Mouse (Mus musculus) megakaryocyte, embryonic 14.5 days (primary cell): ENCODE measurements at regions not wholly inside any gene's neighbourhood (a gene's known extent, or its start where the extent isn't known, plus 50 kb on each side); places are given as distances from the start of the nearest gene placed in this dataset.

Experiments
- H3K27me3 ChIP-seq: replicated peaks from 2 replicates; pipeline ENCODE3; 2012; ENCODE audit warnings: inconsistent platforms
- H3K36me3 ChIP-seq: replicated peaks from 2 replicates; pipeline ENCODE3; 2012; ENCODE audit warnings: low read length, inconsistent platforms, mixed read lengths
- H3K4me1 ChIP-seq: 2 replicates; pipeline ENCODE4 v1.6.1; 2012; ENCODE audit warnings: inconsistent platforms
- H3K4me3 ChIP-seq: replicated peaks from 2 replicates; pipeline ENCODE3; 2012; ENCODE audit warnings: moderate library complexity, mild to moderate bottlenecking, inconsistent platforms
- H3K9me3 ChIP-seq: 2 replicates; pipeline ENCODE4 v1.6.1; 2012; ENCODE audit warnings: inconsistent platforms
- FLI1 ChIP-seq: IDR thresholded peaks from 2 replicates; pipeline ENCODE4 v1.6.1; 2012; ENCODE audit warnings: low read length, inconsistent platforms, mixed read lengths
- GATA1 ChIP-seq: IDR thresholded peaks from 3 replicates; pipeline ENCODE4 v1.6.1; 2012; ENCODE audit warnings: mixed read lengths, low read length, inconsistent platforms, borderline replicate concordance

DNA sequence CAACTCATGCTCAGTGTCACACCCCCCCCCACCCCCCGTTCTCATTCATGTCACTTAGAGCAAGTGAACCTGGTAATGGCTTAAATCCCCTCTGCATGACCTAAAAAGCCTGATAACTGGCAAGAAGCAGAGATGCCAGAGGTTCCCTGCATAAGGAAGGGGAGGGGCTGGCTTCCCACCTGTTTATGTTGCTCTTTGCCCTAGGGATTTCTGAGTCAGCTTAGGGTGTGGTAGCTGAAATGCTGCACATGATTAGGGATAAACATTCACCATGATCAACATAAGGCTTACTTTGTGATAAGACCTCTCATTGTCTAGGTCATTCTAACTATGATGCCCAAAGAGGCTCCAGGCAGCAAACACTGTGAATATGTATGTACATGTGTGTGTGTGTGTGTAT, 72.7 kb upstream of the A230072I06Rik start:
- Histone ChIP-seq H3K27me3 (no peaks in the 10 kb centered on the region), H3K4me3 (no peak overlapping the region), H3K36me3 (no peaks in the 10 kb centered on the region), H3K4me1 (no peaks in the 10 kb centered on the region), H3K9me3 (no peaks in the 10 kb centered on the region)
- TF ChIP-seq GATA1 (no peak), FLI1 (no peak)

DNA sequence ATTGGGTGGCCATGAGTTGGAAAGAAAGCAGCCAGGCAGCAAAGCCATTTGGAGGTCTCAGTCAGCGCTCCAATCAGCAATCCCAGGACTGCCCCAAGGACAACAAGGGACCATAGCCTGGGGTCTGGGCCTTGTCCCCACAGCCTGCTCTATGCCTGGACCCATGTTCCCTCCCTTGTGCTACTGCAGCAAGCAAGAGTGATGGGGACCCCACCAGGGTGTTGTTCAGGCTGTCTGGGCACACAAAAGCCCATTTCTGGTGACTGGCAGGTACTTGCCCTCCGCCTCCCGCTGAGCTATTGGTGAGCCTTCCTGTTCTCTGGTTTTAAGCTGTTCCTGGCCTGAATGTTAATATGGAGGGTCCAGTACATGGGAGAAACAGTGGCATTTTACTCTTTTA, 71.2 kb upstream of the A230072I06Rik start:
- TF ChIP-seq FLI1 = no peak
- no peak for TF ChIP-seq GATA1
- peaks cover 1% of the 10 kb centered on the region for H3K27me3 ChIP-seq
- H3K9me3 ChIP-seq = no peaks in the 10 kb centered on the region
- no peaks in the 10 kb centered on the region for H3K4me1 ChIP-seq
- H3K36me3 ChIP-seq = no peaks in the 10 kb centered on the region
- no peak overlapping the region for H3K4me3 ChIP-seq

DNA sequence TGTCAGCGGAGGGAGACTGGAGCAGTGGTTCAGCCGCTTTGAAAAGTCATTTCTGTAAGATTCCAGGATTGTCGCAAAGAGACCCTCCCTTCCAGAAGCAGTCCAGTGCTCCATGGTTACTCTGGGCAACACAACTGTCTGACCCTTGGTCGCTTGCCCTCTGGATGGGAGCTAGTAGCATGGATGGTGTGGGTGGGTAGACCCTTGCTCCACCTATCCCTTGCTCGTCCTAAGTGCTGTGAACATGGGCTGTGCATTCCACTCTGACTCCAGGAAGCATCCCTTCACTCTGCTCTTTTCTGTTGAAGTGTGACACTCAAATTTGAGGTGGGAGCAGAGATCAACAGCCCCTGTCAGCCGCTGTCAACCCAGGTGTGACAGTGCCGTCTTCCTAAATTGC, 64.8 kb upstream of the A230072I06Rik start:
- H3K4me1 ChIP-seq = no peaks in the 10 kb centered on the region
- H3K4me3 ChIP-seq = no peak overlapping the region
- no peaks in the 10 kb centered on the region for H3K9me3 ChIP-seq
- H3K27me3 ChIP-seq = peaks cover 17% of the 10 kb centered on the region
- H3K36me3 ChIP-seq = no peaks in the 10 kb centered on the region
- TF ChIP-seq GATA1 (no peak), FLI1 (no peak)

DNA sequence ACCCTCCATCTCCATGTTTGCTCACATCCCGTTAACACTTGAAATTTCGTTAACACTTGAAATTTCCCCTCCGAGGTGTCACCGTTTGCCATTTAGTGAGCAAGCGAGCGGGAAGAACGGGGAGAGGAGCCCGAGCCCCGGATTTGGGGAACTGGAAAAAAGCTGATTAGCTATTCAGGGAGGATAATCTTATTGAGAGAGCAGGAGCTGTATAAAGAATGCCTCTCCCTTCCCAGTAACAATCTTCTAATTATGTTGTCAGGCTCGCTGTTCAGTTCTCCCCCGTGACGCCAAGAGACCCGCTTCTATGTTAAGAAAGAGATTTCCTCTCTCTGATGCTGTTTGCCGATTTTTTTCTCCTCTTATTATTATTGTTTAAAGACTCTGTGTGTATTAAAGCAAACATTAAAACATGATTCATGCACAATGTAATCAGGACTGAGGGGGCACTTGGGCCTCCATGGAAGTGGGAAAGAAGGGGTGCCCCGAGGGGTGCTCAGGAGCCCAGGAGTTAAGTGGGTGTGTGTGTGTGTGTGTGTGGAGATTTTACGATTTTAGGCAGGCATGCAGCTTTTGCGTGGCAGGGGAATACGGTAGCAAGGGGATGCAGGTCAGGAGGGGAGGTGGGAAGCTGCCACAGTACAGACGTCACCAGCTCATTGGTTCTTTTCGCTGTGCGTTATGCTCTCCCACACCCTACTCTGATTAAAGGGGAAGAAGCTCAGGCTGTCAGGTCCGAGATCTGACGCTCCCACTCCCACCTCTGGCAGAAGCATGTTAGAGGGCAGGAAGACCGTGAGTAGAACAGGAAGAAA, 64.2 kb upstream of the A230072I06Rik start:
- H3K36me3 ChIP-seq = no peaks in the 10 kb centered on the region
- no peak overlapping the region for H3K4me3 ChIP-seq
- no peaks in the 10 kb centered on the region for H3K9me3 ChIP-seq
- TF ChIP-seq GATA1 = no peak
- TF ChIP-seq FLI1 = no peak
- no peaks in the 10 kb centered on the region for H3K4me1 ChIP-seq
- H3K27me3 ChIP-seq = peaks cover 17% of the 10 kb centered on the region

DNA sequence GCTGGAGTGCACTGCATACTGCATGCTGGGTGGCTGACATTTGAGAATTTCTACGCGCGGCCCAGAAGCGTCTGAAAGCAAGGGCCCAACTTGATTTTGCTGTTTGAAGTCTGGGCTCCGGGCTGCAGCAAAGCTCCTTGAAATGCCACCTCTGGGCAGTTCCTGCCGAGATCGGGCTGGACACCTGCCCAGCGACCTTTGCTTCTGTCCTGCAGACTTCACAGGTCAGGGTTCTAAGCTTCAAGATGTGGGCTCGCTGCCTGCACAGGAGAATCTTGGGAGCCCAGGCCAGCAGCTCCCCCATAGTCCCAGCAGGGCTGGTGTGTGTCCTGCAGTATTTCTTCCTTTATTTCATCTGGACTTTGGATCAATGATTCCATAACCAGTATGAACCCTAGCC, 57.1 kb upstream of the A230072I06Rik start:
- TF ChIP-seq GATA1 (no peak), FLI1 (no peak)
- Histone ChIP-seq H3K36me3 (no peaks in the 10 kb centered on the region), H3K27me3 (no peaks in the 10 kb centered on the region), H3K4me3 (no peak overlapping the region), H3K9me3 (no peaks in the 10 kb centered on the region), H3K4me1 (no peaks in the 10 kb centered on the region)

DNA sequence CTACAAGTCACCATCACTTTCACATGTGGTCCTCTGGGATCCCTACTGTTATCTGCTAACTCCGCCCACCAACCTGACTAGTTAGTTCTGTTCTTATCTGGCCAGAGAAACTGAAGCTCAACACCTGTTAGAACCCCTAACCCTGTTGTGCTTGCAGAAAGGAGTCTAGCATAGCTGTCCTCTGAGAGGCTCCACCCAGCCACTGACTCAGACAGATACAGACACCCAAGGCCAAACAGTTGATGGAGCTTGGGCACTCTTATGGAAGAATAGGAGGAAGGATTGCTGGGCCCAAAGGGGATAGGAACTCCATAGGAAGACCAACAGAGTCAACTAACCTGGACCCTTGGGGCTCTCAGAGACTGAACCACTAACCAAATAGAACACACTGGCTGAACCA, 55.2 kb upstream of the A230072I06Rik start:
- no peaks in the 10 kb centered on the region for H3K27me3 ChIP-seq
- H3K4me3 ChIP-seq = no peak overlapping the region
- TF ChIP-seq FLI1 = no peak
- TF ChIP-seq GATA1 = no peak
- no peaks in the 10 kb centered on the region for H3K9me3 ChIP-seq
- no peaks in the 10 kb centered on the region for H3K36me3 ChIP-seq
- H3K4me1 ChIP-seq = no peaks in the 10 kb centered on the region
